Mouse (Mus musculus) neural tube, embryonic 13.5 days (tissue): ENCODE data around the gene Homer2. TPM values are rescaled to one million over a fixed set of nuclear protein-coding genes. Genes with fewer than 3 reads are reported as not detected.

Experiments
- ATAC-seq: fragments of 200-750 bp; cut with Nextera tagmentation; 2 replicates; pipeline ENCODE4 v1.8.0; 2017; ENCODE audit warnings: low read depth, mild to moderate bottlenecking, moderate TSS enrichment, moderate library complexity
- H3K27ac ChIP-seq: fragments of 300-500 bp; sonication (generic); replicated peaks from 2 replicates; pipeline ENCODE4 v1.5.1; 2015; ENCODE audit warnings: moderate library complexity, mild to moderate bottlenecking, inconsistent platforms
- H3K27me3 ChIP-seq: fragments of 300-500 bp; sonication (generic); 2 replicates; pipeline ENCODE4 v1.6.1; 2015; ENCODE audit warnings: mild to moderate bottlenecking, inconsistent platforms
- H3K36me3 ChIP-seq: fragments of 300-500 bp; sonication (generic); 2 replicates; pipeline ENCODE4 v1.6.1; 2015; ENCODE audit warnings: mild to moderate bottlenecking, inconsistent platforms
- H3K4me1 ChIP-seq: fragments of 300-500 bp; sonication (generic); replicated peaks from 2 replicates; pipeline ENCODE4 v1.6.1; 2015; ENCODE audit warnings: inconsistent platforms
- H3K4me2 ChIP-seq: fragments of 300-500 bp; sonication (generic); 2 replicates; pipeline ENCODE4 v1.6.1; 2015; ENCODE audit warnings: inconsistent platforms, mild to moderate bottlenecking, moderate library complexity
- H3K4me3 ChIP-seq: fragments of 300-500 bp; sonication (generic); 2 replicates; pipeline ENCODE4 v1.5.1; 2015; ENCODE audit warnings: mild to moderate bottlenecking, inconsistent platforms
- H3K9ac ChIP-seq: fragments of 300-500 bp; sonication (generic); 2 replicates; pipeline ENCODE4 v1.6.1; 2015; ENCODE audit warnings: moderate library complexity, mild to moderate bottlenecking, inconsistent platforms
- H3K9me3 ChIP-seq: fragments of 300-500 bp; sonication (generic); 2 replicates; pipeline ENCODE4 v1.6.1; 2016; ENCODE audit warnings: inconsistent platforms
- WGBS: fragments of 180-500 bp; shearing (Covaris S2); methylation state at CpG from one replicate; pipeline ENCODE4 v1.1.7; 2015; 5-methylcytosine and 5-hydroxymethylcytosine counted together
- polyA plus RNA-seq: library from polyadenylated mRNA; unstranded; fragments of >200 nt; fragmentation: Nextera tagmentation; extraction: Ambion mirVana; gene quantifications from 2 replicates; pipeline ENCODE4 v1.2.1, GENCODE M21; 2015

Gene Homer2
- polyA plus RNA-seq, 1 experiment from 2014 or later = 30.5 TPM

DNA sequence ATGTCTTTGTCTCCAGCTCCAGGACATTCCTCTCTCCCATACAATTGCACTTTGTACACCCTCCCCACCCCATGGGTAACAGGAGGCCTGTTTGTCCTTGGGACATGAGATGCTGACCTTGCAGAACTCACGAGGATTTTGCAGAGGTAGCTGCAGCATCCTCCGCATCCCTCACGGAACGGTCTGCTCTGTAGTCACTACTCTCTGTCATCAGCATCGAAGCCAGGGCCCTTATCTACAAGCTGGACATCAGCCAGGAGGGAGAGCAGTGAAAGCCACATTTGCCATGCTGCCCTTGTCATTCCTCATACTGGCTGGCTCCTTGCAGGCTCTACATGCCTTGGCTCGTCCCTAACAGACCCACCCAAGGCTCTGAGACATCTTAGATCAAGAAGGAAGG lies 66.2 kb downstream of the Homer2 start:
- Histone ChIP-seq H3K4me3 (no peak overlapping the region), H3K9ac (no peak overlapping the region), H3K27me3 (no peaks in the 10 kb centered on the region), H3K27ac (no peak overlapping the region), H3K4me2 (no peak overlapping the region), H3K9me3 (no peaks in the 10 kb centered on the region), H3K36me3 (no peaks in the 10 kb centered on the region), H3K4me1 (peaks cover 16% of the 10 kb centered on the region)
- whole genome bisulfite sequencing = 78% methylated on average over 6 of the region's 6 CpGs
- no peak for ATAC-seq

DNA sequence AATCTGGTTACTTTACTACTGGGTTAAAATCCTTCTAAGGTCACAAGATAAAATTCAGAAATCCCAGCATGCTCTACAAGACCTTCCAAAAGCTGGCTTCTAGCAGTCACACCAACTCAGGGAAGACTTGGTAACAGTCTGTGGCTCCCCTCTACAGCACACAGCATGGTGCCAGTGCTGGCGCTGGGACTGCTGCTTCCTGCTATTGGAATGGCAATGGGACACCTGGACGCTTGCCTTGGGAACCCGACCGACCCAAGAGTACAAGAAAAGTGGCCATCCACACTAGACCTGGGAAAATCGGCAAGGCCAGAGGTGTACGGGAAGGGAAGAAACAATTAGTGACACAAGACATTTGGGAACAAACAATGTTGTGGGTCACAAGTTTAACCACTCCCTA lies 74.7 kb downstream of the Homer2 start:
- WGBS = 73% methylated on average over 6 of the region's 6 CpGs
- Histone ChIP-seq H3K27me3 (no peaks in the 10 kb centered on the region), H3K4me3 (no peak overlapping the region), H3K9me3 (no peaks in the 10 kb centered on the region), H3K36me3 (0 out of 2 replicates have a peak, but pooled peaks cover 12% of the 10 kb centered on the region), H3K9ac (no peak overlapping the region), H3K27ac (no peak overlapping the region), H3K4me2 (no peak overlapping the region), H3K4me1 (no peaks in the 10 kb centered on the region)
- no peak for ATAC-seq

DNA sequence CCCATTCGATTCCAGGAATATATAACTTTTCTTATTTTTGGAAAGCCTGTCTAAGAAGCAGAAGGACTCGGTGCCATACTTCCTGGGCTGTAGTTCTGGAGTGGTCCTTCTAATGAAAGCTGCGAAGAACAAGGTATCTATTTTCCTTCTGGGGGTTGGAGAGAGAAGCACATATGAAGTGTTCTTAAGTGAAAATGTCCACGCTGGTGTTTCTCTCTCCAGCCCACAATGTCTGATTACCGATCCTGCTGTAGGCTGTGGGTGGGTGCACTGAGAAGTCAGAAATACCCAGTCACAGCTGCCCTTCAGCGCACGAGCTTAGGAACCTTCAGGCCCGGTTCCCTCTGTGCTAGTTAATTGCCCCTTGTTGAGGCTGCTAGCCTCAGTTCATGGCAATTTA lies 76.1 kb downstream of the Homer2 start:
- Histone ChIP-seq H3K4me3 (no peak overlapping the region), H3K9me3 (0 out of 2 replicates have a peak, but pooled peaks cover 2% of the 10 kb centered on the region), H3K4me2 (no peak overlapping the region), H3K4me1 (no peaks in the 10 kb centered on the region), H3K27ac (no peak overlapping the region), H3K9ac (no peak overlapping the region), H3K27me3 (no peaks in the 10 kb centered on the region), H3K36me3 (0 out of 2 replicates have a peak, but pooled peaks cover 12% of the 10 kb centered on the region)
- ATAC-seq = no peak
- 82% methylated on average over 8 of the region's 8 CpGs for WGBS

- 89% methylated on average over 2 of the region's 2 CpGs for WGBS
- no peak for ATAC-seq
Observed at GRCm38 (mm10) chr7:81626460-81626859, 80.9 kb downstream of the Homer2 start.

GRCm38 (mm10) chr7:81623767-81624166 lies 83.6 kb downstream of the Homer2 start:
- ATAC-seq = no peak
- H3K36me3 ChIP-seq = no peaks in the 10 kb centered on the region
- 0 out of 2 replicates have a peak overlapping the region, but pooled peaks have one; percentile 75 for H3K27ac ChIP-seq
- no peaks in the 10 kb centered on the region for H3K27me3 ChIP-seq
- H3K9ac ChIP-seq = no peak overlapping the region
- peaks cover 15% of the 10 kb centered on the region for H3K4me1 ChIP-seq
- H3K4me3 ChIP-seq = no peak overlapping the region
- 0 out of 2 replicates have a peak, but pooled peaks cover 12% of the 10 kb centered on the region for H3K9me3 ChIP-seq
- H3K4me2 ChIP-seq = no peak overlapping the region
- WGBS = 82% methylated on average over 6 of the region's 6 CpGs

More at GRCm38 (mm10) chr7:81626460-81626859, 80.9 kb downstream of the Homer2 start:
- H3K4me1 ChIP-seq = peaks cover 15% of the 10 kb centered on the region
- H3K27me3 ChIP-seq = no peaks in the 10 kb centered on the region
- H3K4me2 ChIP-seq = no peak overlapping the region
- no peak overlapping the region for H3K9ac ChIP-seq
- H3K36me3 ChIP-seq = 0 out of 2 replicates have a peak, but pooled peaks cover 7% of the 10 kb centered on the region
- H3K27ac ChIP-seq = no peak overlapping the region
- H3K9me3 ChIP-seq = 0 out of 2 replicates have a peak, but pooled peaks cover 12% of the 10 kb centered on the region
- no peak overlapping the region for H3K4me3 ChIP-seq

- 56% methylated on average over 4 of the region's 4 CpGs for WGBS
- Histone ChIP-seq H3K27ac (peak overlapping the region; percentile 76), H3K4me1 (peaks cover 15% of the 10 kb centered on the region), H3K9me3 (0 out of 2 replicates have a peak, but pooled peaks cover 12% of the 10 kb centered on the region), H3K9ac (no peak overlapping the region), H3K4me3 (no peak overlapping the region), H3K4me2 (no peak overlapping the region), H3K27me3 (no peaks in the 10 kb centered on the region), H3K36me3 (no peaks in the 10 kb centered on the region)
- peak; percentile 71 for ATAC-seq
Observed at GRCm38 (mm10) chr7:81622793-81623192, 84.5 kb downstream of the Homer2 start.

- Histone ChIP-seq H3K9me3 (no peaks in the 10 kb centered on the region), H3K36me3 (peaks cover 17% of the 10 kb centered on the region), H3K4me3 (no peak overlapping the region), H3K4me2 (no peak overlapping the region), H3K27ac (no peak overlapping the region), H3K27me3 (no peaks in the 10 kb centered on the region), H3K4me1 (no peaks in the 10 kb centered on the region), H3K9ac (no peak overlapping the region)
- 72% methylated on average over 9 of the region's 9 CpGs for WGBS
- no peak for ATAC-seq
Observed at GRCm38 (mm10) chr7:81615031-81615430, 92.3 kb downstream of the Homer2 start.

- ATAC-seq = no peak
- H3K9ac ChIP-seq = no peak overlapping the region
- H3K4me2 ChIP-seq = no peak overlapping the region
- no peaks in the 10 kb centered on the region for H3K9me3 ChIP-seq
- no peaks in the 10 kb centered on the region for H3K4me1 ChIP-seq
- peaks cover 27% of the 10 kb centered on the region for H3K36me3 ChIP-seq
- no peaks in the 10 kb centered on the region for H3K27me3 ChIP-seq
- no peak overlapping the region for H3K27ac ChIP-seq
- no peak overlapping the region for H3K4me3 ChIP-seq
- 89% methylated on average over 13 of the region's 13 CpGs for WGBS
Observed at GRCm38 (mm10) chr7:81612856-81613635, 94.3 kb downstream of the Homer2 start.

DNA sequence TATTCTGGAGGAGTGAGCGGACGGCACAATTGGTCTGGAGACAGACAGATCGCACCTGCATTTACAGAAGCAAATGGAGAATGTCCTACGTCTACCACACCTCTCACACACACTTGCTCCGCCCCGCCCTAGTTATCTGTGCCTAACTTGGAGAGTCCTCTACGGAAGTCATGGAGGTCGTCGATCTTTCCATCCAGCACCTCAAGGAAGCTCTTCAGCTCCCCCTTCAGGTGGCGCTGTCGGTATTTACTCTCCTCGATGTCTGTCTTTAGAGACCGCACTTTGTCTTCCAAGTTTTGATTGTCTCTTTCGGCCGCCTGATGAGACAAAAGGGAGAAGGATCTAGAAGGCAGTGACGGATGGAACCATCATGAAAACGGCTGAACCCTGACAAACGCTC lies 97.2 kb downstream of the Homer2 start:
- Histone ChIP-seq H3K4me1 (no peaks in the 10 kb centered on the region), H3K4me2 (no peak overlapping the region), H3K27me3 (no peaks in the 10 kb centered on the region), H3K9ac (no peak overlapping the region), H3K36me3 (peaks cover 27% of the 10 kb centered on the region), H3K27ac (no peak overlapping the region), H3K9me3 (no peaks in the 10 kb centered on the region), H3K4me3 (no peak overlapping the region)
- 66% methylated on average over 18 of the region's 18 CpGs for WGBS
- no peak for ATAC-seq

DNA sequence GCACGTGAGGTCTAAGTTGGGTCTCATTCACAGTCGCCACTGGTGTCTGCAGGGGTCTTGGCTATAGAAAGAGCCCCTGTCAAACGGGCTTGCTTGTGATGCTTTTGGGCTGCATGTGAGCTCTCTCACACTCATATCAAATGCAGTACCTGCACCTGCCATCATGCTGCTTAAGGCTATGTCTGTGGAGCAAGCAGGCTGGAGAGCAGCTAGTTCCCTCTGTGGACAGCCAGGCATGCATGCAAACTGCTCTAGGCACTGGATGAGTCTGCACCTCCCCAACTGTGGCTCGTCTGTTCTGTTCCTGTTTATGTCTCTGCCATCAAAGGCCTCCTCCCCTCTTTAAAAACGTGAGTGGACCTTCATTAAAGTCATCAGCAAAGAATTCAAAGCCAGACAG lies 100.9 kb downstream of the Homer2 start:
- H3K4me3 ChIP-seq = no peak overlapping the region
- H3K27me3 ChIP-seq = no peaks in the 10 kb centered on the region
- H3K36me3 ChIP-seq = peaks cover 22% of the 10 kb centered on the region
- H3K9me3 ChIP-seq = no peaks in the 10 kb centered on the region
- no peak overlapping the region for H3K4me2 ChIP-seq
- H3K9ac ChIP-seq = no peak overlapping the region
- ATAC-seq = no peak
- H3K4me1 ChIP-seq = no peaks in the 10 kb centered on the region
- WGBS = 57% methylated on average over 5 of the region's 5 CpGs
- no peak overlapping the region for H3K27ac ChIP-seq

DNA sequence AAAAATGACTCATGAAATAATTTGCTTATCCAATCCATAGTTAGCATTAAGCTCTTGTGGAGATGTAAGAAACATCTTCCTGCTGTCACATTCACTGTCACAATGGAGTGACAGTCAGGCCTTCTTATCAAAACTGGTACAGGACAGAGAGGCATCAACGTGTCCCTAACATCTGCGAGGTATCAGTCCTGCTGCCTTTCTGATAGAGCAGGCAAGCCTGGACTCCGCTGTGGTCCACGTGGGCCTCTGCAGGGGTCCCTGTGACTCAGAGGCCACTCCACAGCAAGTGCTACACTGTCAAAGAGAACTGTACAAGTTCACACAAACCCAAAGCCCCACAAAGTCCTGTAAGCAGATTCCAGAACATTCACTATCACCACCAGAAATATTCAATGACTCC lies 101.8 kb downstream of the Homer2 start:
- Histone ChIP-seq H3K36me3 (peaks cover 14% of the 10 kb centered on the region; the same call in 1 of the 2 replicates), H3K4me3 (no peak overlapping the region), H3K9ac (no peak overlapping the region), H3K4me1 (no peaks in the 10 kb centered on the region), H3K27me3 (no peaks in the 10 kb centered on the region), H3K27ac (no peak overlapping the region), H3K4me2 (no peak overlapping the region), H3K9me3 (no peaks in the 10 kb centered on the region)
- WGBS = 72% methylated on average over 4 of the region's 4 CpGs
- ATAC-seq = no peak

DNA sequence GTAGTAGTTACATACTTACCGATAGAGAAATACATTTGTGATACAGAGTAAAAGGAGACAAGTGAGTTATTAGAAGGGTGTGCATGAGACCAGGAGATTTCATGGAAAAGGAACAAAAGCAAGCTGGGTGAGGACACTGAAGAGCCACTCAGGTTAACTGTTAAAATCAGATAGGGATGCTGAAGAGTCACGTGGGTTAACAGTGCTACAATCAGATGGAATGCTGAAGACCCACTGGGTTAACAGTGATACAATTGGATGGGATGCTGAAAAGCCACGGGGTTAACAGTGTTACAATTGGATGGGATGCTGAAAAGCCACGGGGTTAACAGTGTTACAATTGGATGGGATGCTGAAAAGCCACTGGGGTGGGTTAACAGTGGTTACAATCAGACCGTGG lies 102.3 kb downstream of the Homer2 start:
- Histone ChIP-seq H3K4me2 (no peak overlapping the region), H3K27ac (no peak overlapping the region), H3K9ac (no peak overlapping the region), H3K4me3 (no peak overlapping the region), H3K4me1 (no peaks in the 10 kb centered on the region), H3K36me3 (peaks cover 10% of the 10 kb centered on the region; the same call in 1 of the 2 replicates), H3K27me3 (no peaks in the 10 kb centered on the region), H3K9me3 (no peaks in the 10 kb centered on the region)
- WGBS = 84% methylated on average over 5 of the region's 5 CpGs
- ATAC-seq = no peak
